Mouse (Mus musculus): ENCODE data around the gene Scaf11.

DNA sequence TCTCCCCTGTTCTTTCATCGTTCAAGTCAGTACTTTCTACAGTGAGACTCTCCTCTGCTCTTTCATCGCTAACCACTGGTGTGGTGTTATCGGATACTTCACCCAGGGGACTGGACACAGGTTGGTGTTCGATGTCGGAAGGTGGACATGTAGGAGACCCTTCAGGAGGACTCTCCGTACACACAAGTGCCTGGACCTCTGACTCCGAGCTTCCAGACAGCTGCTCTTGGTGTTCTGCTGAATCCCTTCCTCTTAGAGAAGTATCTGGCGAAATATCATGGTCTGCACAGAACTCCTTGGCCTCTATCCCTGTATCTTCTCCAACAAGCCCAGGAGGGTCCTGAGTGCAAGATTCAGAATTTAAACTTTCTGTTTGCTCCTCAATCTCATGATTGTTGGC lies 40.7 kb downstream of the Scaf11 start:
- TF ChIP-seq EP300 (IDR thresholded peaks at IDR 0.05; ENCODE audit: low read depth) (no peak), CTCF (IDR thresholded peaks at IDR 0.05; ENCODE audit: low read depth) (no peak)

Data from liver, postnatal 0 days (tissue).